Mouse (Mus musculus): Measurements from ENCODE around the gene Gstt2. TPM values are rescaled to one million over a fixed set of nuclear protein-coding genes. Genes with fewer than 3 reads are reported as not detected.
"Not testable (repeated sequence)": the region's sequence is repeated elsewhere in the genome, so short reads cannot be mapped to it uniquely, and the experiment has no call there.

Gstt2 gene
- polyA plus RNA-seq, 1 experiment: not detected

- WGBS: 46% methylated on average over 3 of the region's 3 CpGs
- Histone ChIP-seq H3K4me3 (ENCODE audit: insufficient read depth, low read depth, low read length) (no peak overlapping the region), H3K27ac (ENCODE audit: insufficient read depth, low read depth, low read length) (no peak overlapping the region), H3K4me1 (ENCODE audit: control insufficient read depth, insufficient read depth, low read length) (no peaks in the 10 kb centered on the region; the same call in 1 of the 2 replicates)
- no peak for TF ChIP-seq POLR2A (IDR thresholded peaks at IDR 0.05; ENCODE audit: insufficient read depth, low read depth, low read length)
- no peak for TF ChIP-seq CTCF (IDR thresholded peaks at IDR 0.05; ENCODE audit: insufficient read depth, low read depth, low read length)
These were observed 11.2 kb upstream of the Gstt2 start for GRCm38 (mm10) chr10:75848382-75848781.

GRCm38 (mm10) chr10:75845306-75845930, 8.2 kb upstream of the Gstt2 start:
- no peaks in the 10 kb centered on the region for H3K4me1 ChIP-seq (ENCODE audit: control insufficient read depth, insufficient read depth, low read length)
- TF ChIP-seq POLR2A (IDR thresholded peaks at IDR 0.05; ENCODE audit: insufficient read depth, low read depth, low read length) (no peak), CTCF (IDR thresholded peaks at IDR 0.05; ENCODE audit: insufficient read depth, low read depth, low read length) (no peak)

GRCm38 (mm10) chr10:75844800-75845199, 7.6 kb upstream of the Gstt2 start:
- Histone ChIP-seq H3K4me1 (ENCODE audit: control insufficient read depth, insufficient read depth, low read length) (no peaks in the 10 kb centered on the region), H3K27ac (ENCODE audit: insufficient read depth, low read depth, low read length) (no peak overlapping the region), H3K4me3 (ENCODE audit: insufficient read depth, low read depth, low read length) (no peak overlapping the region)
- WGBS: 26% methylated on average over 1 of the region's 1 CpGs
- no peak for TF ChIP-seq POLR2A (IDR thresholded peaks at IDR 0.05; ENCODE audit: insufficient read depth, low read depth, low read length)
- TF ChIP-seq CTCF (IDR thresholded peaks at IDR 0.05; ENCODE audit: insufficient read depth, low read depth, low read length): no peak

More at GRCm38 (mm10) chr10:75845306-75845930, 8.2 kb upstream of the Gstt2 start:
- Histone ChIP-seq H3K27ac (ENCODE audit: insufficient read depth, low read depth, low read length) (no peak overlapping the region), H3K4me3 (ENCODE audit: insufficient read depth, low read depth, low read length) (no peak overlapping the region)
- 85% methylated on average over 6 of the region's 6 CpGs for WGBS

GRCm38 (mm10) chr10:75843898-75844297, 6.7 kb upstream of the Gstt2 start:
- 85% methylated on average over 6 of the region's 6 CpGs for WGBS
- H3K4me1 ChIP-seq (ENCODE audit: control insufficient read depth, insufficient read depth, low read length); H3K27ac ChIP-seq (ENCODE audit: insufficient read depth, low read depth, low read length); H3K4me3 ChIP-seq (ENCODE audit: insufficient read depth, low read depth, low read length): not testable (repeated sequence)

- WGBS: 93% methylated on average over 10 of the region's 10 CpGs
- Histone ChIP-seq H3K27ac (ENCODE audit: insufficient read depth, low read depth, low read length) (no peak overlapping the region), H3K4me1 (ENCODE audit: control insufficient read depth, insufficient read depth, low read length) (peaks cover 15% of the 10 kb centered on the region), H3K4me3 (ENCODE audit: insufficient read depth, low read depth, low read length) (no peak overlapping the region)
- TF ChIP-seq POLR2A (IDR thresholded peaks at IDR 0.05; ENCODE audit: insufficient read depth, low read depth, low read length): no peak
- no peak for TF ChIP-seq CTCF (IDR thresholded peaks at IDR 0.05; ENCODE audit: insufficient read depth, low read depth, low read length)
These were observed 1.9 kb upstream of the Gstt2 start for GRCm38 (mm10) chr10:75839092-75839491.

- Histone ChIP-seq H3K27ac (ENCODE audit: insufficient read depth, low read depth, low read length) (no peak overlapping the region), H3K4me1 (ENCODE audit: control insufficient read depth, insufficient read depth, low read length) (peaks cover 19% of the 10 kb centered on the region), H3K4me3 (ENCODE audit: insufficient read depth, low read depth, low read length) (no peak overlapping the region)
- TF ChIP-seq CTCF (IDR thresholded peaks at IDR 0.05; ENCODE audit: insufficient read depth, low read depth, low read length) (no peak), POLR2A (IDR thresholded peaks at IDR 0.05; ENCODE audit: insufficient read depth, low read depth, low read length) (no peak)
- WGBS: 14% methylated on average over 10 of the region's 10 CpGs
These were observed 1.3 kb downstream of the Gstt2 start for GRCm38 (mm10) chr10:75835761-75836531.

- peaks cover 19% of the 10 kb centered on the region for H3K4me1 ChIP-seq (ENCODE audit: control insufficient read depth, insufficient read depth, low read length)
- 2% methylated on average over 10 of the region's 10 CpGs for WGBS
- 0 out of 2 replicates have a peak overlapping the region, but pooled peaks have one; percentile 31 for H3K27ac ChIP-seq (ENCODE audit: insufficient read depth, low read depth, low read length)
- TF ChIP-seq POLR2A (IDR thresholded peaks at IDR 0.05; ENCODE audit: insufficient read depth, low read depth, low read length) (no peak), CTCF (IDR thresholded peaks at IDR 0.05; ENCODE audit: insufficient read depth, low read depth, low read length) (no peak)
- peak overlapping the region; percentile 29 for H3K4me3 ChIP-seq (ENCODE audit: insufficient read depth, low read depth, low read length)
These were observed 1.9 kb downstream of the Gstt2 start for GRCm38 (mm10) chr10:75835307-75835706.

- Histone ChIP-seq H3K27ac (ENCODE audit: insufficient read depth, low read depth, low read length) (0 out of 2 replicates have a peak overlapping the region, but pooled peaks have one; percentile 31), H3K4me1 (ENCODE audit: control insufficient read depth, insufficient read depth, low read length) (peaks cover 19% of the 10 kb centered on the region), H3K4me3 (ENCODE audit: insufficient read depth, low read depth, low read length) (peak overlapping the region; percentile 41)
- 22% methylated on average over 9 of the region's 9 CpGs for WGBS
- TF ChIP-seq POLR2A (IDR thresholded peaks at IDR 0.05; ENCODE audit: insufficient read depth, low read depth, low read length) (no peak), CTCF (IDR thresholded peaks at IDR 0.05; ENCODE audit: insufficient read depth, low read depth, low read length) (no peak)
These were observed 2.5 kb downstream of the Gstt2 start for GRCm38 (mm10) chr10:75834721-75835120.

GRCm38 (mm10) chr10:75834250-75834649, 3.0 kb downstream of the Gstt2 start:
- 0 out of 2 replicates have a peak overlapping the region, but pooled peaks have one; percentile 32 for H3K27ac ChIP-seq (ENCODE audit: insufficient read depth, low read depth, low read length)

More at GRCm38 (mm10) chr10:75834250-75834649, 3.0 kb downstream of the Gstt2 start:
- H3K4me3 ChIP-seq (ENCODE audit: insufficient read depth, low read depth, low read length): peak overlapping the region; percentile 41
- H3K4me1 ChIP-seq (ENCODE audit: control insufficient read depth, insufficient read depth, low read length): peaks cover 19% of the 10 kb centered on the region
- TF ChIP-seq CTCF (IDR thresholded peaks at IDR 0.05; ENCODE audit: insufficient read depth, low read depth, low read length): no peak
- TF ChIP-seq POLR2A (IDR thresholded peaks at IDR 0.05; ENCODE audit: insufficient read depth, low read depth, low read length): no peak
- 6% methylated on average over 21 of the region's 21 CpGs for WGBS
